Comparison of ENCODE assay signal across 17 mouse cellular contexts in genomic region chr3:104543825-104544224, GRCm38 (mm10). TPM values are rescaled to one million over a fixed set of nuclear protein-coding genes. Genes with fewer than 3 reads are reported as not detected.
DNase-seq lines count a peak whose midpoint lies in the region; ATAC-seq and TF ChIP-seq lines count a peak whose summit lies in the region.
"Had no signal": no experiment of that assay in that cellular context is flagged by ENCODE, and none has a peak within 500 bp of the region (broad histone marks: within the 10 kb centered on the region; RNA-seq: fewer than 3 reads in every experiment).

No protein-coding gene starts in this region.

- H3K36me3 ChIP-seq in intestine, postnatal 0 days (ENCODE audit: control insufficient read depth, insufficient read depth): no peaks in the 10 kb centered on the region
- no peaks in the 10 kb centered on the region for H3K36me3 ChIP-seq in intestine, embryonic 15.5 days
- H3K36me3 ChIP-seq in midbrain, postnatal 0 days (ENCODE audit: insufficient read depth, low read length): no peaks in the 10 kb centered on the region
- no peaks in the 10 kb centered on the region for H3K36me3 ChIP-seq in midbrain, embryonic 15.5 days (replicated peaks)
- no peaks in the 10 kb centered on the region for H3K36me3 ChIP-seq in embryonic facial prominence, embryonic 10.5 days (replicated peaks)
- H3K36me3 ChIP-seq: forebrain, embryonic 12.5 days; heart, embryonic 13.5 days; hindbrain, embryonic 13.5 days had no signal

- H3K4me2 ChIP-seq in intestine, postnatal 0 days (replicated peaks; ENCODE audit: low read depth): no peak overlapping the region
- H3K4me2 ChIP-seq in intestine, embryonic 15.5 days (replicated peaks): no peak overlapping the region
- no peak overlapping the region for H3K4me2 ChIP-seq in midbrain, postnatal 0 days (ENCODE audit: low read depth, low read length, poor library complexity, severe bottlenecking)
- no peak overlapping the region for H3K4me2 ChIP-seq in midbrain, embryonic 15.5 days
- H3K4me2 ChIP-seq: forebrain, embryonic 12.5 days; heart, embryonic 13.5 days; hindbrain, embryonic 13.5 days had no signal

- H3K9ac ChIP-seq in intestine, postnatal 0 days (ENCODE audit: low read depth, low read length): no peak overlapping the region
- H3K9ac ChIP-seq in intestine, embryonic 15.5 days: no peak overlapping the region
- H3K9ac ChIP-seq in midbrain, postnatal 0 days (replicated peaks; ENCODE audit: low read length, poor library complexity, severe bottlenecking): no peak overlapping the region
- no peak overlapping the region for H3K9ac ChIP-seq in midbrain, embryonic 15.5 days
- H3K9ac ChIP-seq: forebrain, embryonic 12.5 days; heart, embryonic 13.5 days; hindbrain, embryonic 13.5 days had no signal

- H3K27me3 ChIP-seq in intestine, postnatal 0 days (replicated peaks; ENCODE audit: control insufficient read depth, insufficient read depth, low read length): no peaks in the 10 kb centered on the region
- no peaks in the 10 kb centered on the region for H3K27me3 ChIP-seq in intestine, embryonic 15.5 days (replicated peaks)
- no peaks in the 10 kb centered on the region for H3K27me3 ChIP-seq in midbrain, postnatal 0 days (ENCODE audit: insufficient read depth, low read length)
- H3K27me3 ChIP-seq in midbrain, embryonic 15.5 days (replicated peaks): no peaks in the 10 kb centered on the region
- H3K27me3 ChIP-seq in embryonic facial prominence, embryonic 10.5 days (replicated peaks; ENCODE audit: low read depth, poor library complexity, severe bottlenecking): no peaks in the 10 kb centered on the region
- H3K27me3 ChIP-seq: forebrain, embryonic 12.5 days; heart, embryonic 13.5 days; hindbrain, embryonic 13.5 days had no signal

- H3K4me3 ChIP-seq in intestine, postnatal 0 days (ENCODE audit: low read depth, low read length): no peak overlapping the region
- no peak overlapping the region for H3K4me3 ChIP-seq in intestine, embryonic 15.5 days (replicated peaks)
- no peak overlapping the region for H3K4me3 ChIP-seq in midbrain, postnatal 0 days (ENCODE audit: low read depth, low read length)
- H3K4me3 ChIP-seq in midbrain, embryonic 15.5 days: no peak overlapping the region
- H3K4me3 ChIP-seq in embryonic facial prominence, embryonic 10.5 days: no peak overlapping the region
- H3K4me3 ChIP-seq: forebrain, embryonic 12.5 days; heart, embryonic 13.5 days; hindbrain, embryonic 13.5 days; megakaryocyte, embryonic 14.5 days had no signal

- no peaks in the 10 kb centered on the region; the same call in 1 of the 2 replicates for H3K4me1 ChIP-seq in intestine, postnatal 0 days (replicated peaks; ENCODE audit: control insufficient read depth, insufficient read depth, low read length)
- H3K4me1 ChIP-seq in intestine, embryonic 15.5 days (replicated peaks): peaks cover 7% of the 10 kb centered on the region
- H3K4me1 ChIP-seq in midbrain, postnatal 0 days (ENCODE audit: insufficient read depth, low read length): peaks cover 3% of the 10 kb centered on the region; the same call in 1 of the 2 replicates
- peaks cover 9% of the 10 kb centered on the region for H3K4me1 ChIP-seq in midbrain, embryonic 15.5 days
- peaks cover 20% of the 10 kb centered on the region for H3K4me1 ChIP-seq in embryonic facial prominence, embryonic 10.5 days

- TF ChIP-seq CTCF in intestine, postnatal 0 days (IDR thresholded peaks at IDR 0.05; ENCODE audit: low read depth): peak; percentile 44
- 0 out of 2 replicates have a peak, but pooled peaks have one; percentile 33 for TF ChIP-seq CTCF in midbrain, postnatal 0 days (IDR thresholded peaks at IDR 0.05)

- H3K27ac ChIP-seq in intestine, postnatal 0 days (ENCODE audit: low read depth, low read length): no peak overlapping the region
- H3K27ac ChIP-seq in intestine, embryonic 15.5 days: no peak overlapping the region
- no peak overlapping the region for H3K27ac ChIP-seq in midbrain, postnatal 0 days (ENCODE audit: low read depth, low read length)
- H3K27ac ChIP-seq in midbrain, embryonic 15.5 days: no peak overlapping the region
- H3K27ac ChIP-seq in embryonic facial prominence, embryonic 10.5 days (replicated peaks): no peak overlapping the region
- H3K27ac ChIP-seq: forebrain, embryonic 12.5 days; heart, embryonic 13.5 days; hindbrain, embryonic 13.5 days had no signal

- WGBS in intestine, postnatal 0 days: 94% methylated on average over 3 of the region's 3 CpGs
- WGBS in intestine, embryonic 15.5 days: 97% methylated on average over 3 of the region's 3 CpGs
- 96% methylated on average over 3 of the region's 3 CpGs for WGBS in midbrain, postnatal 0 days
- 96% methylated on average over 3 of the region's 3 CpGs for WGBS in midbrain, embryonic 15.5 days
- 92% methylated on average over 3 of the region's 3 CpGs for WGBS in embryonic facial prominence, embryonic 10.5 days

- peak; percentile 11 for DNase-seq in cerebellum, adult 8-10 months
- DNase-seq in cerebellum, adult 11 months: no peak
- no peak for DNase-seq in midbrain, postnatal 0 days (ENCODE audit: low spot score)
- no peak for DNase-seq in embryonic facial prominence, embryonic 10.5 days (ENCODE audit: low spot score)
- DNase-seq: kidney, postnatal 14 days; lung, postnatal 10 days; thymus, adult 18-20 months had no signal

- no peaks in the 10 kb centered on the region for H3K9me3 ChIP-seq in intestine, postnatal 0 days (ENCODE audit: control insufficient read depth)
- H3K9me3 ChIP-seq in intestine, embryonic 15.5 days: no peaks in the 10 kb centered on the region
- no peaks in the 10 kb centered on the region for H3K9me3 ChIP-seq in midbrain, postnatal 0 days (ENCODE audit: low read length)
- no peaks in the 10 kb centered on the region for H3K9me3 ChIP-seq in midbrain, embryonic 15.5 days
- H3K9me3 ChIP-seq in embryonic facial prominence, embryonic 10.5 days: no peaks in the 10 kb centered on the region
- H3K9me3 ChIP-seq: forebrain, embryonic 12.5 days; heart, embryonic 13.5 days; hindbrain, embryonic 13.5 days had no signal

- no peak for ATAC-seq in intestine, postnatal 0 days
- ATAC-seq in intestine, embryonic 15.5 days: no peak
- ATAC-seq in midbrain, postnatal 0 days (ENCODE audit: low FRiP score): no peak
- no peak for ATAC-seq in midbrain, embryonic 15.5 days (replicated peaks)
- ATAC-seq in monocyte, adult 5-6 weeks (replicated peaks; ENCODE audit: insufficient number of reproducible peaks, low FRiP score, low TSS enrichment, poor library complexity, severe bottlenecking): no peak
- ATAC-seq: intestine, embryonic 16.5 days; midbrain, embryonic 16.5 days had no signal

RNA-seq across cellular contexts. Expression of gene Lrig2, which starts 32.1 kb away (rescaled TPM):
- polyA plus RNA-seq in intestine, postnatal 0 days (2015; fragmentation: Nextera tagmentation; extraction: Ambion mirVana): 6.4 TPM in 2 replicates
- polyA plus RNA-seq in intestine, embryonic 15.5 days (2015; fragmentation: Nextera tagmentation; extraction: Ambion mirVana): 11.2 and 13.3 TPM in 2 replicates
- 50.1 and 54.0 TPM in 2 replicates for total RNA-seq in midbrain, postnatal 0 days (2014; rRNA removed)
- polyA plus RNA-seq in midbrain, postnatal 0 days (2015; fragmentation: Nextera tagmentation; extraction: Ambion mirVana): 18.2 and 20.2 TPM in 2 replicates
- polyA plus RNA-seq in midbrain, embryonic 15.5 days (2015; fragmentation: Nextera tagmentation; extraction: Ambion mirVana): 34.8 and 36.8 TPM in 2 replicates
- polyA plus RNA-seq in embryonic facial prominence, embryonic 10.5 days (2016; fragmentation: Nextera tagmentation; extraction: Ambion mirVana): 19.1 and 19.6 TPM in 2 replicates
- 25.6 to 41.6 TPM (median 29.0 TPM) in 3 replicates for total RNA-seq in monocyte, adult 5-6 weeks (2017)
